Mouse (Mus musculus) forebrain, embryonic 11.5 days (tissue): Measurements from ENCODE around the gene Gatd1. TPM values are rescaled to one million over a fixed set of nuclear protein-coding genes. Genes with fewer than 3 reads are reported as not detected.
A peak's percentile ranks its signal among the peaks of the same experiment; 100 is the strongest.

Source experiments
- ATAC-seq: fragments of 200-750 bp; cut with Nextera tagmentation; replicated peaks from 2 replicates; pipeline ENCODE4 v1.8.0; 2017; ENCODE audit warnings: moderate TSS enrichment; ENCODE audit not compliant: low FRiP score
- DNase-seq: peaks from one replicate; pipeline ENCODE4 v3.0.0-alpha.2; 2017; ENCODE audit warnings: low spot score
- H3K27ac ChIP-seq: fragments of 300-500 bp; sonication (generic); 2 replicates; pipeline ENCODE4 v1.5.1; 2014; ENCODE audit warnings: low read depth, low read length
- H3K27me3 ChIP-seq: fragments of 300-500 bp; sonication (generic); 2 replicates; pipeline ENCODE4 v1.6.1; 2014; ENCODE audit warnings: mild to moderate bottlenecking, low read length, mixed read lengths; ENCODE audit not compliant: control insufficient read depth, insufficient read depth
- H3K36me3 ChIP-seq: fragments of 300-500 bp; sonication (generic); 2 replicates; pipeline ENCODE4 v1.6.1; 2014; ENCODE audit warnings: mild to moderate bottlenecking, low read length, moderate library complexity, mixed read lengths; ENCODE audit not compliant: control insufficient read depth, insufficient read depth
- H3K4me1 ChIP-seq: fragments of 300-500 bp; sonication (generic); replicated peaks from 2 replicates; pipeline ENCODE4 v1.6.1; 2014; ENCODE audit warnings: low read length, mixed read lengths; ENCODE audit not compliant: control insufficient read depth, insufficient read depth
- H3K4me2 ChIP-seq: fragments of 300-500 bp; sonication (generic); 2 replicates; pipeline ENCODE4 v1.6.1; 2014; ENCODE audit warnings: low read depth, mild to moderate bottlenecking, low read length, moderate library complexity, mixed read lengths; ENCODE audit not compliant: severe bottlenecking
- H3K4me3 ChIP-seq: fragments of 300-500 bp; sonication (generic); 2 replicates; pipeline ENCODE4 v1.5.1; 2014; ENCODE audit warnings: low read depth, low read length
- H3K9ac ChIP-seq: fragments of 300-500 bp; sonication (generic); 2 replicates; pipeline ENCODE4 v1.6.1; 2014; ENCODE audit warnings: low read length
- H3K9me3 ChIP-seq: fragments of 300-500 bp; sonication (generic); 2 replicates; pipeline ENCODE4 v1.6.1; 2016; ENCODE audit warnings: low read length, mixed read lengths; ENCODE audit not compliant: control insufficient read depth
- WGBS: fragments of 180-500 bp; shearing (Covaris S2); extraction: QIAGEN DNeasy Blood & Tissue Kit; methylation state at CpG from one replicate; pipeline ENCODE4 v1.1.7; 2014; 5-methylcytosine and 5-hydroxymethylcytosine counted together
- polyA plus RNA-seq: library from polyadenylated mRNA; unstranded; fragments of >200 nt; fragmentation: Nextera tagmentation; extraction: Ambion mirVana; gene quantifications from 2 replicates; pipeline ENCODE4 v1.2.1, GENCODE M21; 2014

Gene Gatd1
- polyA plus RNA-seq, 1 experiment from 2014 or later: 42.9 TPM

DNA sequence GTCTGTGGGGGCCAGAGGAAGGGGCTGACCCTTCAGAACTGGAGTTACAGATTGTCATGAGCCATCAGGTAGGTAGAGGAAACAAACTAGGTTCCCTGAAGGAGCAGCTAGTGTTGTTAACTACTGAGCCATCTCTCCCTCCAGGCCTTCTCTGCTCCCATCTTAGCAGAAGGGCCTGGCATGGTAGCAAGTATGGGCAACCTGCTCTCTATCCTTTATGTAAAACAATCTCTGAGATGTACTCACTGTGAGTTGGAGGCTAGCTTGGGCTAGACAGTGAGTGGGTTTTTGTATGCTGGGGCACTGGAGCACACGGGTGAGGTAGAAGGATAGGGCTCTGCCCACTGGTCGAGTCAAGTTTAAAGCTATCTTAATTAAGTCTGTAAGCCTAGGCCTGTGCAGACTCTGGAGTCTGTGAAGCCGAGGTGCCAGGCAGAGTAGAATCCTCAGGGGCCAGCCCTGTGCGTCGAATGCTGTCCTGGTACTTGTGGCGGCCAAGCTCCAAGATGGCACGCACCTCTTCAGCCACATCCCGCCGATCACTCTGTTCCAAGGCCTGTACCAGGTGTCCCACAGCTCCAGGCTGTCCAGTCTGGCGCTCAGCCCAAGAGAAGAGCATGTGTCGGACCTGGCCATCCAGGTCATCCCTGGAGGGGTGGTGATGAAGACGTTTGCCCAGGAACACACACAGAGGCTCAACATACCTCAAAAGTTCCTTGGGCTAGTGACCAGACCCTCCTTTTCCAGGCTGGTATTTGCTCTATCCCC is 24.4 kb upstream of the Gatd1 start:
- Histone ChIP-seq H3K36me3 (peaks cover 2% of the 10 kb centered on the region; the same call in 1 of the 2 replicates), H3K9me3 (no peaks in the 10 kb centered on the region), H3K27me3 (no peaks in the 10 kb centered on the region; the same call in 1 of the 2 replicates), H3K4me1 (peaks cover 33% of the 10 kb centered on the region), H3K4me3 (no peak overlapping the region), H3K9ac (no peak overlapping the region; the same call in 1 of the 2 replicates), H3K4me2 (no peak overlapping the region), H3K27ac (no peak overlapping the region)
- no peak for ATAC-seq
- no peak for DNase-seq
- WGBS: 89% methylated on average over 12 of the region's 12 CpGs

DNA sequence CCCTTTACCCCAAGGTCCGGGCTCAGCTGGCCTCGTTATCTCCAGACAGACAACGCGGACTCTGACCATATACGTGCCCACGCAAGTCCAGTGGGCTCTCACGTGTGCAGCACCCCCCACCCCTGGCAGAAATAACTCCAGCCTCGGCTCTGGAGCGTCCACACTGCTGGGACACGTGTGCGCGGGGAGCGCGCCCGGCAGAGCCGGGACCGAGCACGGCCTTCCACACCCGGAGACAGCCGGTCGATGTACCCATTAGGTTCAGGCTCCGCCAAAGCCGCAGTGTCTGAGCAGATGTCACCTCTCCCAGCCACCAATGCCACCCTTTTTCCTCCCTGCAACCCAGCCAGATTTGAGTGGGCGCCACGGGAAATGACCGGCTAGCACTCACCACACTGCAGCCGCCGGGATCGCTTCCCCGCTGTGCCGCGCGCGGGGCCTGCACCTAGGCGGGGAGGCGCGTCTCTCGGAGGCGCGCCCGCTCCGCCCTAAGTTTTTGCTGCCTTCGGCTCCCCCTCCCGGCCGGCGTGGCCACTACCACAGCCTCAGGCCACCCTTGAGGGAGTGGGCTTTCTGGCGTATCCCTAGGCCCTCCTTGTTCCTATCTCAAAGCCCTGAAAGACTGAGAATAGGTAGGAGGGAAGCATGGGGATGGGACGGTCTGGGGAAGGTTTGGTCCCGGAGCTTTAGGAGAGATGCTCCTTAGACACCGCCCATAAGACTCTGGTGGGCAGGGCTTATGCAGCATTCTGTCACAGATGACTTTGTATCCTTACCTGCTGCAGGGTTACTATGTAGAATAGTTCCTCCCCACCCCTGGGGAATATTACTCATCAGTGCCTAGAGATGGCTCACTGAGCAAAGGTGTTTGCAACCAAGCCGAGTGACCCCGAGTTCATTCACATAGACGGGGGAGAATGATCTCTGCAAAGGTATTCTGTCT is 23.5 kb upstream of the Gatd1 start, which contains the start of gene Slc25a22:
Gene Slc25a22 (minus strand): TSS at position 715 of the 943 bp plus-strand sequence.
- Histone ChIP-seq H3K36me3 (peaks cover 2% of the 10 kb centered on the region; the same call in 1 of the 2 replicates), H3K4me1 (peaks cover 24% of the 10 kb centered on the region), H3K9ac (peak within 1 kb of the TSS; percentile 81), H3K27ac (peak within 1 kb of the TSS; percentile 37; the same call in 1 of the 2 replicates), H3K4me3 (peak within 1 kb of the TSS; percentile 58), H3K9me3 (no peaks in the 10 kb centered on the region), H3K4me2 (peak within 1 kb of the TSS; percentile 96), H3K27me3 (no peaks in the 10 kb centered on the region; the same call in 1 of the 2 replicates)
- peak; percentile 77 for ATAC-seq
- DNase-seq: peak; percentile 91
- 6% methylated on average over 53 of the region's 53 CpGs for WGBS

DNA sequence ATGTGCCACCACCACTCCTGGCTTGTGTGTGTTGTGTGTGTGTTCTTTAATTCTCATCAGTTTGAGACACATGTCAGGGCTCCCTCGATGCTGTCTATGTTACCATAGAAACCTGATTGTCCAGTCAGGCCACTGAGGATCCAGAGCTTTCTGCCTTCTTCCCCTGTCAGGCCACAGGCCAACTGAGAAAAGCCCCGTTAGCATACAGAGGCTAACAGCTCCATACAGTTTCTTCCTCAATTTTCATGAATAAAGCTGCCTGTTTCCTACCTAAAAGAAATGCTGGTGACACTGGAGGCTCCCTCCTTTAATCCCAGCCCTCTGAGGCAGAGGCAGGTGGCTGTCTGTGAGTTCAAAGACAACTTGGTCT is 22.6 kb upstream of the Gatd1 start:
- peak overlapping the region; percentile 96 for H3K4me2 ChIP-seq
- H3K27ac ChIP-seq: no peak overlapping the region
- ATAC-seq (no peak), DNase-seq (no peak)
- WGBS: 49% methylated on average over 2 of the region's 2 CpGs
- H3K4me3 ChIP-seq: peak overlapping the region; percentile 58
- H3K9me3 ChIP-seq: no peaks in the 10 kb centered on the region
- peak overlapping the region; percentile 81 for H3K9ac ChIP-seq
- peaks cover 2% of the 10 kb centered on the region; the same call in 1 of the 2 replicates for H3K36me3 ChIP-seq
- H3K27me3 ChIP-seq: no peaks in the 10 kb centered on the region; the same call in 1 of the 2 replicates
- peaks cover 22% of the 10 kb centered on the region for H3K4me1 ChIP-seq

DNA sequence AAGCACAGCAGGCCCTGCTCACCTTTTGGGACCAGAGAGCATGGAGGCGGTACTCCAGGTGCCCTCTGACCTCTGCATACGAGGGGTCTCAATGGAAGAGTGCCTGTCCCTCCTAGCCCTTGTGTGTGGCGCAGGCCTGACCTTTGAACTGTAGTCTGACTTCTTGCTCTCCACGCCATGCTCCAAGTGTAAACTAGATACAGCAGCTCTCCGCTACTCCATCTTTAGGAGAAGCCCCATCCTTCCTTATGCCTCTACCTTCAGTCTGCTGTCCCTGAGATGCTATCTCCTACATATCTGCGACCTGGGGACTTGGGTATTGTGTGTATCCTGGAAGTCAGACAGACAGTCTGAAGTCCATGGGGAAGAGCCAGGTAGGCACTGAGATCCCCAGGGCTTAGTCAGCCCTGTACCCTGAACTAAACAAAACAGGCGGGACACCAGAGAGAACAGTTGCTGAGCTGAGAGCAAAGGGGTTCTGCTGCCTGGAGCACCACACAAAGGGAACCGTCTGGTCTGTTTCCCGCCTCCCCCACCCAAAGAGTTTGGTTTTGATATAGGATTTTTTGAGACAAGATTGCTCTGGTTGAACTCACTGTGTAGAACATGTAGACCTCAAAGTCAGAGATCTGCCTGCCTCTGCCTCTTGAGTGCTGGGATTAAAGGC is 22.1 kb upstream of the Gatd1 start:
- no peak for ATAC-seq
- Histone ChIP-seq H3K36me3 (peaks cover 2% of the 10 kb centered on the region; the same call in 1 of the 2 replicates), H3K27ac (no peak overlapping the region), H3K9ac (no peak overlapping the region), H3K4me3 (no peak overlapping the region), H3K4me2 (no peak overlapping the region), H3K4me1 (peaks cover 22% of the 10 kb centered on the region), H3K9me3 (no peaks in the 10 kb centered on the region), H3K27me3 (no peaks in the 10 kb centered on the region)
- DNase-seq: peak; percentile 47
- WGBS: 77% methylated on average over 9 of the region's 9 CpGs

GRCm38 (mm10) chr7:141435129-141435855 is 21.4 kb upstream of the Gatd1 start:
- Histone ChIP-seq H3K36me3 (peaks cover 5% of the 10 kb centered on the region; the same call in 1 of the 2 replicates), H3K4me1 (peaks cover 22% of the 10 kb centered on the region), H3K9ac (peak overlapping the region; percentile 65), H3K4me3 (peak overlapping the region; percentile 43), H3K9me3 (no peaks in the 10 kb centered on the region), H3K27ac (peak overlapping the region; percentile 64; the same call in 1 of the 2 replicates), H3K27me3 (no peaks in the 10 kb centered on the region), H3K4me2 (peak overlapping the region; percentile 74)
- 0 out of 2 replicates have a peak, but pooled peaks have one; percentile 6 for ATAC-seq
- 4% methylated on average over 17 of the region's 17 CpGs for WGBS
- DNase-seq: peak; percentile 79

DNA sequence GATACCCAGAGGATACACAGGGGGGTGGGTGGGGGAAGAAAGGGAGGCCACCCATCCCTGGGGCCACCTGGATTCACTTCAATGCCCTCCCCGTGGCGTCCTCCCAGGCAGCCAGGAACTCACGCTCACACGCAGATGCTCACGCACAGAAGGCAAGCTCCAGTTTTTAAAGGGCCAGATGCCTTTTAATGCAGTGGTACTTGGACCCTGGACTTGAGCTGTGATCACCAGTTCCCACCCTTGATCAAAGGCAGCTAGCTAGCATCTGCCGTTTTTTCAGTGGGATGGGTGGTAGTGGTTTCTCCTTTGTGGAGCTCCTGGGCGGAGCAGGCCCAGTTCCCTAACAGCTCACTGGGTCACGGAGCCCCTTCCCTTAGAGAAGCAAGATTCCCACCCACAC is 20.5 kb upstream of the Gatd1 start:
- Histone ChIP-seq H3K27me3 (no peaks in the 10 kb centered on the region), H3K4me3 (peak overlapping the region; percentile 43), H3K4me1 (peaks cover 23% of the 10 kb centered on the region), H3K27ac (peak overlapping the region; percentile 64), H3K9me3 (no peaks in the 10 kb centered on the region), H3K36me3 (peaks cover 5% of the 10 kb centered on the region; the same call in 1 of the 2 replicates), H3K4me2 (peak overlapping the region; percentile 74), H3K9ac (peak overlapping the region; percentile 65)
- no peak for DNase-seq
- 20% methylated on average over 8 of the region's 8 CpGs for WGBS
- no peak for ATAC-seq

GRCm38 (mm10) chr7:141433517-141434400 is 19.8 kb upstream of the Gatd1 start:
- no peaks in the 10 kb centered on the region for H3K9me3 ChIP-seq
- peak overlapping the region; percentile 65 for H3K9ac ChIP-seq
- H3K27me3 ChIP-seq: no peaks in the 10 kb centered on the region
- no peak for DNase-seq
- no peak for ATAC-seq
- 0 out of 2 replicates have a peak overlapping the region, but pooled peaks have one; percentile 64 for H3K27ac ChIP-seq
- 75% methylated on average over 15 of the region's 15 CpGs for WGBS
- peak overlapping the region; percentile 74 for H3K4me2 ChIP-seq
- H3K4me3 ChIP-seq: peak overlapping the region; percentile 43
- H3K36me3 ChIP-seq: peaks cover 5% of the 10 kb centered on the region; the same call in 1 of the 2 replicates
- H3K4me1 ChIP-seq: peaks cover 25% of the 10 kb centered on the region
